Mouse (Mus musculus) ovary, adult 18-20 months (tissue): ENCODE results near the gene Mterf1b.
"Not testable (repeated sequence)": the region's sequence is repeated elsewhere in the genome, so short reads cannot be mapped to it uniquely, and the experiment has no call there.

ENCODE experiments used
- DNase-seq: peaks from one replicate; pipeline ENCODE4 v3.0.0; 2022; ENCODE audit warnings: low spot score, mixed read lengths

The Mterf1b gene

DNA sequence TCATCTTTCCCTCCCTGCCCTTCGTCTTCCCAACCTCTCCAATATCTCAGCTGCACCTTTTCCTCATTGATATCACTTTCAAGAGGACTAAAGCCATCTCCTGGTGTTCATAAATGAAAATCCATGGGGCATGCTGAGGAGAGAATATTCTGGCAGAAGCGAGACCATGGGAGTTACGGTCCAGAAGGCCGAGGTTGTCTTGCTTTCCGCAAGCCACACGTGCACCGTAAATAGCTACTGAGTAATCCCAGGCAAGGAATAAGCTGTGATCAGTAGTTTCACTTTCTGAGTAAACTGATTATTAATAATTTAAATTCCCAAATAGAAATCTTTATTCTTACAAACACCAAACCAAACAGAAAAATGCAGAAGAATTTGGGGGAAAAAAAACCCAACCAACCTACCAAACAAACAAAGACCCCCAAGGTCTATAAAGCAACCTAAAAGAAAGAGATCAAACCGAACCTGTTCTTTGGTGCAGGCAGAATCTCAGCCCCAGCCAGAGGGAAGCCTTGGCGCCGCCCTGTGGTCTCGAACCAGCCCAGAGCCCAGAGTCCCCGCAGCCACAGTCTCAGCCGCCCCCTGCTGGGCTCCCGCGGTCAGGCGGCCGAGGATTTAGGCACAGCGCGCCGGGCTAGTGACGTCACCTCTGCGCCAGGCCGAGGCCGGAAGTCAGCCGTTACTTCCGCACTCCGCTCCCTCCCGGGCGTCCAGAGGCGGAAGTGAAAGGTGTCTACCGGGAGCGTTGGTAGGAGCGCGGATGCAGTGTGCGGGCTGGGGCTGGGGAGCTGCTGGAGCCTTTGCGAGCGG lies at the start of gene Mterf1b:
Mterf1b (plus strand) TSS at position 697 of the 810 bp plus-strand sequence.
- not testable (repeated sequence) for DNase-seq

- DNase-seq = not testable (repeated sequence)
These were observed 32.6 kb upstream of the Mterf1b start for GRCm38 (mm10) chr5:4159418-4160071.

DNA sequence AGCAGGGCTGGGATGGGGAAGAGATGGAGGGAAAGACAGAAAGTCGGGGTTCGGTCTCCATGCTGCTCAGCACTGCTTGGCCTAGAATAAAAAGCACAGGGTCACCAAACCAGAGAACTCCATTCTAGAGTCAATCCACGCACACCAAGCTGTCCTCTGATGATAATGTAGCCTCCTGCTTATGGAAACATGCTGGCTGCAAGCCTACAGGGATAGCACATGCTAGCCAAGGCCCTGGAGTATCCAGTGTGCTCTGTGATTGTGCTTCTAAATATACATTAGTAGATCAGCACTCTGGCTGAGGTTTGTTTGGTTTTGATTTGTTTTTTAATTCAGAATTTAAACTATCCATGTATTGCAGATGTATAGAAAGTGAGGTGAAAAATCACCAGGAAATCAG lies 30.6 kb upstream of the Mterf1b start:
- no peak for DNase-seq

DNA sequence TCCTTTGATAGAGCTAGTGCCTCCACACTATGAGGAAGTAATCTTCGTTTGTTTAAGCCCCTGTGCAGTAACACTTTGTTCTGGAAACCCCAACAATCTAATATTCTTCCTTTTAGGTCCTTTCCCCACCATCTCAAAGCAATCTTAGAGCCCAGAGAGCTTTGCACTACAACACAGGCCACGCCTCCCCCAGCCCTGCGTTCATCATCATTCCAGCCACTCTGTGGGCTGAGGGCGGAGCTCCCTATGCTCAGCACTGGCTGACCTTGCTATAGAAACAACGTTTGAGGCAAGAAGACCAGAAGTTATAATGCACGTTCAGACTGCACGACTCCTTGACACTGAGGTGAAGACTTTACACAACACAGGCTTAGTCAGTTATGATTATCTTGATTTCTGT lies 29.7 kb upstream of the Mterf1b start:
- DNase-seq = no peak

DNA sequence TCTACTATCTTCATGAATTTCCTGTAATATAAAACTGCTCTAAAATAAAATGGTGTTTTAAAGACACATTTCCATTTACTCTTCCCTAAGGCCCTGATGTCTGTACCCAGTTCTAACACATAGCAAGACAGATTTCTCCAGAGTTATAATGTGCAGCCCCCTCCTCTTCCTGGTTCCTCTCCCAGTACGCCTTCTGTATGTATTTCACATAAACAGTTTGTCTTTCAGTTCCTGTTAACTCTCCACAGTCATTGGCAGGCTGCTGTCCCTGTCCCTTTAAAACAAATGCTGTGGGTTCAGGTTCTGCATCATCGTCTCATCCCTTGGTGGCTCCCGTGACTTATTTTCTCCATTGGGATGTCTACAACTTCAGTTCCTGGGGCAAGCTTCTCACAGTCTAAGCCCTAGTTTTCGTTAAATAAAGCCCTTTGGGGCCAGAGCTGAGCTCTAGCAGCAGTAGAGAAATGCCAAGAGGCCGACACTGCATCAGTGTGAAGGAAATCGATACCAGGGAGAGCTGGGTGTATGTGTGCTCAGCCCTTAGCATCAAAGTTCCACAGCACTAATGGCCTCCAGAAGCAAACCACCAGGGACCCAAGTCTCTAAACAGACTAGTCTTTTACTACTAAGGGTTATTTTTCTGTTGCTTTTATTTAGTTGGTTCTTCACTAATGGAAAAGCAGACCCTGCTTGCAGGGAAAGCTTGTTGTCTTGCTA lies 24.2 kb upstream of the Mterf1b start:
- not testable (repeated sequence) for DNase-seq

DNA sequence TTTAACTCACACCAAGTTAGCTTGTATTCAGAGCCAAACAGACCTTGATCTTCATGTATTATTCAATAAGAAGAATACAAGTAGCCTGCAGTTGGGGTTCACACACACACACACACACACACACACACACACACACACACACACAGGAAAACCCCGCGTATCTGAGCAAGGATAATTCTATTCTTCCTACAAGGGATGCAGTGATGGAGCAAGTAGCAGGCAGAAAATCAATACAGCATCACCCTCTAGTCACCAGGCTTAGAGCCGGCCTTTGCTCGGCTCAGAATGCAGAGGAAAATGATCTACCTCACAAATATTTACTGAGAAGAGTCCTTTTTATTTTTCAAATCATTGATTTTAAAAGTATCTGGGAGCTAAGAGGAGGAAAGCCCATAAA lies 23.6 kb upstream of the Mterf1b start:
- DNase-seq = not testable (repeated sequence)

GRCm38 (mm10) chr5:4176421-4176820 lies 15.7 kb upstream of the Mterf1b start:
- DNase-seq = not testable (repeated sequence)

- DNase-seq = no peak
These were observed 12.8 kb upstream of the Mterf1b start for GRCm38 (mm10) chr5:4179364-4179763.

DNA sequence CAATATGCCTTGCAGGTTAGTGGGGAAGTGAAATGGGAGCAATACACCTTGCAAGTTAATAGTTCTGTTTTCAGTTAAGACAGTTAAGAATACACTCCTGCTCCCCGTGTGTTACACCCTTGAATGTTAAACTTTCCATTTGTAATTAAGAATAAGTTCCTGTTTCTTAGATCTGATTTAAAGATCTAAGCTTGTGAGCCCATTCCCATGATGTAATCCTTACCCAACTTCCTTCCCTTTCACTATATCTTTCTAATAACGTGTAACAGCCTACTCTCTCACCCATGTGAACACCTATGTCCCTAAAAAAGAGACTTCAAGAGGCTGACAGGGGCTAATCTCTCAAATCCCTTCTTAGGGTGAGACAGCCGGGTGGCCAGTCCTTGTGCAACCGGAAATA lies 5.4 kb upstream of the Mterf1b start:
- DNase-seq = no peak

DNA sequence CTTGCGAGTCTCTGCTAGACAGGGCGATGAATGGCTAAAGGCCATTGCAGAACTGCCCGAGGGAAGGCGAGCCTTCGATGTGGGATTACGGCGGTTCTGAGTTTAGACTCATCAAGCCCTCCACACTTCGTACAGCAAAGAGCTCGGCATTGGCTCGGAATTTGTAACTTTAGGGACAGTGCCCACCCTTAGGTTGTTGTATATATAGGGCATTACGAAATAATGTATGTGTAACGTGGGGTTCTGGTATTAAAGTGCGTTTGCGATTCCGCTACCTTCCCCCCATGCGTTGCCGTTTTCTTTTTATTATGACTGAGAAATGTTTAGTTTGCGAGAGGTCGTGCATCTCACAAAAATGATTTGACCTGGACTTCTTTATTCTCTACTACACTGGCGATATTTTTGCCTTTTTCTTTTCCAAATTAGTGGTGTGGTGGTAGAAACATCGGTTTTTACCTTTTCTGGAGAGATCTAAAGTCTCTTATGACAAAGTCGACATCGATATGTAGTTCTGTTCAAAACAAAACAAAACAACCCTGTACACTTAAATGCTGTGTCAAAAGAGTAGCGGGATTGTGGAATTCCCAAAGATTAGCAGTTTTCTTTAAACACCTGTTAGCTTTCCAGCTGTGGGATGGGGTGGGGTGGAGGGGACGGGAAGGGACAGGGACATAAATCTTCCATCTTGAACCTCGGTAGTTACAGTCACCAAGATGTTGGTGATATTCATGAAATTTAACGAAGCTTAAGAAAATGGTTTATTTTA lies 497 bp downstream of the Mterf1b start:
- DNase-seq = not testable (repeated sequence)

- DNase-seq = no peak
These were observed 1.1 kb downstream of the Mterf1b start for GRCm38 (mm10) chr5:4193247-4193628.

- DNase-seq = no peak
These were observed 2.0 kb downstream of the Mterf1b start for GRCm38 (mm10) chr5:4194166-4194565.

GRCm38 (mm10) chr5:4195086-4195485 lies 2.9 kb downstream of the Mterf1b start:
- DNase-seq = peak; percentile 33

DNA sequence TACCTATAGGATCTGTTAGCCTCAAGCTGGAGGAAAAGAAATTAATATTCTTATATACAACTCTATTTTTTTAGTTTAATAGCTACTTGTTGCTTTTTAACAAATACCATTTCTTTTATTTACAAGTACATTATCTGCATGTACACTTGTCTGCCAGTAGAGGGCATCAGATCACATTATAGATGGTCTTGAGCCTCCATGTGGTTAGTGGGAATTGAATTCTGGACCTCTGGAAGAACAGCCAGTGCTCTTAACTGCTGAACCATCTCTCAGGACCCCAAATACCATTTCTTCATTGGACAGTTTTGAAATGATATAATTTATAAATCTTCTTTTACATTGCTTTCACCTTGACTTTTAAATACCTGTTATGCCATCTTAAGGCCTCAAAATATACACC lies 9.2 kb downstream of the Mterf1b start:
- no peak for DNase-seq

- DNase-seq = not testable (repeated sequence)
These were observed 10.2 kb downstream of the Mterf1b start for GRCm38 (mm10) chr5:4202276-4202810.

DNA sequence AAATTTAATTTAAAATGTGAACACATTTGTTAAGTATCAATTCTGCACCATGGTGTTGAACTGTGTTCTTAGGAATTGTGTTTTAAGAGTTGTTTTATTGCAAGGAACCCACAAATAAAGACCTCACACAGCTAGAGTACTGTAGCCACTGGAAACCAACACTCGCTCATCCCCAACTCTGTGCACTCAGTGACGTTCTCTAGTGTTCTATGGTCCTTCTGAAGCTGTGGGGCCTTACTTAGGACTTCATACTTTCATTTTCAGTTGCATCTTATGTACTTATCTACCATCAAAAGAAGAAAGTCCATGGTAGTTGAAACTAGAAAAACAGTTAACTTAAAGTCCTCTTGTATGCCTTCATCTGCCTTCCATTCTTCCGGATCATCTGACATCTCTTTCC lies 17.9 kb downstream of the Mterf1b start:
- DNase-seq = not testable (repeated sequence)

GRCm38 (mm10) chr5:4221309-4221708 lies 29.1 kb downstream of the Mterf1b start:
- DNase-seq = no peak

- DNase-seq = no peak
These were observed 29.9 kb downstream of the Mterf1b start for GRCm38 (mm10) chr5:4221981-4222623.

GRCm38 (mm10) chr5:4232163-4232562 lies 40.0 kb downstream of the Mterf1b start:
- no peak for DNase-seq

GRCm38 (mm10) chr5:4234505-4234904 lies 42.3 kb downstream of the Mterf1b start:
- DNase-seq = no peak

DNA sequence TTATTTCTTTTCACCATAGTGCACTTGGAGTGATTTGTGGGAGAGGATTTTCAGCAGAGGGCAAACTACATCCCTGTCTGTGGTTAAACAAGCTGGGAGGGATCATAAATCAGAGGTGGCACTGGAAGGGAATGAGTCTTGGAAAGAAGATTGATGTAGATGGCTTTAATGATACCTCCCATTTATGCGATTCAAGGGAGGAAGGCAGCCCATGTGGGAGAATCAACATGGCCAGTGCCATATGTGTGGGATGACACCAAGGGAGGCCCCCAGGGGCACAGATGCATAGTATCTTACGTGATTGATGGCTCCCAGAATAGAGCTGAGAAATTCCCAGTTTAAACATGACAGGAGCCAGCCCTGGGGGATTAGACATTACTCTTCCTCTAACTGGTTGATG lies 48.0 kb downstream of the Mterf1b start:
- DNase-seq = no peak
